Mouse (Mus musculus) spleen, postnatal 10 days (tissue): ENCODE data around the gene Cnksr1.

ENCODE experiments used
- DNase-seq, 2 experiments: peaks; one replicate each; pipeline ENCODE4 v3.0.0; 2021 to 2022; ENCODE audit warnings: low spot score in 2 of 2

Cnksr1 gene

GRCm38 (mm10) chr4:134203340-134203896 lies 34.8 kb downstream of the Cnksr1 start:
- no peak for DNase-seq

GRCm38 (mm10) chr4:134202904-134203303 lies 35.3 kb downstream of the Cnksr1 start, which contains the start of gene Gm7534:
TSS of gene Gm7534 (minus strand) at chr4:134203004.
- DNase-seq: no peak

GRCm38 (mm10) chr4:134199371-134199770 lies 38.8 kb downstream of the Cnksr1 start:
- no peak for DNase-seq

GRCm38 (mm10) chr4:134186268-134186667 lies 51.9 kb downstream of the Cnksr1 start:
- no peak for DNase-seq

- no peak for DNase-seq
Observed at GRCm38 (mm10) chr4:134185569-134185968, 52.6 kb downstream of the Cnksr1 start.

GRCm38 (mm10) chr4:134183711-134184110 lies 54.5 kb downstream of the Cnksr1 start:
- no peak for DNase-seq

GRCm38 (mm10) chr4:134181825-134182224 lies 56.4 kb downstream of the Cnksr1 start:
- DNase-seq: peak; percentile 46 to 66

- peak; percentile 40 to 47 for DNase-seq
Observed at GRCm38 (mm10) chr4:134181112-134181511, 57.1 kb downstream of the Cnksr1 start.
